ENCODE assay signal across 18 mouse cellular contexts in genomic region chr9:110841438-110841837, GRCm38 (mm10). TPM values are rescaled to one million over a fixed set of nuclear protein-coding genes. Genes with fewer than 3 reads are reported as not detected.
A peak's percentile ranks its signal among the peaks of the same experiment; 100 is the strongest.
DNase-seq lines count a peak whose midpoint lies in the region; ATAC-seq and TF ChIP-seq lines count a peak whose summit lies in the region.
"Had no signal": no experiment of that assay in that cellular context is flagged by ENCODE, and none has a peak within 500 bp of the region (broad histone marks: within the 10 kb centered on the region; RNA-seq: fewer than 3 reads in every experiment).

No protein-coding gene starts in this region.

- no peak overlapping the region for H3K9ac ChIP-seq in kidney, embryonic 16.5 days (replicated peaks; ENCODE audit: low read length)
- no peak overlapping the region for H3K9ac ChIP-seq in hindbrain, postnatal 0 days (replicated peaks; ENCODE audit: low read length)
- H3K9ac ChIP-seq: intestine, embryonic 15.5 days; liver, embryonic 13.5 days had no signal

- H3K4me3 ChIP-seq in kidney, embryonic 16.5 days (ENCODE audit: low read length), result no peak overlapping the region
- H3K4me3 ChIP-seq in hindbrain, postnatal 0 days (ENCODE audit: low read length), result no peak overlapping the region
- H3K4me3 ChIP-seq: intestine, embryonic 15.5 days; liver, embryonic 13.5 days had no signal

- WGBS in kidney, embryonic 16.5 days, result 41% methylated on average over 2 of the region's 2 CpGs
- 89% methylated on average over 2 of the region's 2 CpGs for WGBS in hindbrain, postnatal 0 days

- no peaks in the 10 kb centered on the region for H3K36me3 ChIP-seq in kidney, embryonic 16.5 days (ENCODE audit: insufficient read depth, low read length)
- no peaks in the 10 kb centered on the region for H3K36me3 ChIP-seq in hindbrain, postnatal 0 days (ENCODE audit: insufficient read depth, low read length)
- H3K36me3 ChIP-seq: intestine, embryonic 15.5 days; liver, embryonic 13.5 days had no signal

- intact Hi-C loops in heart, postnatal 36 days (cut with DNase I), result no loop called here

- DNase-seq in kidney, adult 9 months, result peak; percentile 36
- peak; percentile 15 for DNase-seq in brain, adult 2 months (ENCODE audit: low read depth, low spot score)
- DNase-seq in lung, adult 18-20 months, result peak; percentile 39 to 71
- no peak for DNase-seq in cerebellum, postnatal 36 days
- DNase-seq in heart, postnatal 36 days, result no peak
- no peak for DNase-seq in hindbrain, postnatal 0 days (ENCODE audit: low spot score)
- DNase-seq: cerebellum, adult 8-10 months; liver, embryonic 13.5 days had no signal

- no peak overlapping the region for H3K4me2 ChIP-seq in kidney, embryonic 16.5 days (replicated peaks; ENCODE audit: low read depth, low read length)
- no peak overlapping the region for H3K4me2 ChIP-seq in hindbrain, postnatal 0 days (ENCODE audit: low read depth, low read length)
- H3K4me2 ChIP-seq: heart, embryonic 11.5 days; intestine, embryonic 15.5 days; liver, embryonic 13.5 days; midbrain, embryonic 11.5 days had no signal

- H3K4me1 ChIP-seq in kidney, embryonic 16.5 days (ENCODE audit: insufficient read depth, low read length), result peaks cover 10% of the 10 kb centered on the region
- no peaks in the 10 kb centered on the region for H3K4me1 ChIP-seq in hindbrain, postnatal 0 days (ENCODE audit: insufficient read depth, low read length)

- no peak for ATAC-seq in kidney, embryonic 16.5 days (ENCODE audit: low FRiP score, low TSS enrichment)
- ATAC-seq in megakaryocyte progenitor cell, adult 5-6 weeks (replicated peaks; ENCODE audit: poor library complexity), result peak; percentile 69
- no peak for ATAC-seq in hindbrain, postnatal 0 days
- ATAC-seq: intestine, embryonic 15.5 days had no signal

- H3K27me3 ChIP-seq in kidney, embryonic 16.5 days (ENCODE audit: insufficient read depth, low read length), result no peaks in the 10 kb centered on the region
- H3K27me3 ChIP-seq in hindbrain, postnatal 0 days (ENCODE audit: insufficient read depth, low read length), result no peaks in the 10 kb centered on the region
- H3K27me3 ChIP-seq: intestine, embryonic 15.5 days; liver, embryonic 13.5 days had no signal

- TF ChIP-seq CTCF in hindbrain, postnatal 0 days (IDR thresholded peaks at IDR 0.05; ENCODE audit: low read depth), result no peak

- H3K9me3 ChIP-seq in kidney, embryonic 16.5 days (ENCODE audit: low read length), result no peaks in the 10 kb centered on the region
- no peaks in the 10 kb centered on the region for H3K9me3 ChIP-seq in hindbrain, postnatal 0 days (ENCODE audit: low read length)
- H3K9me3 ChIP-seq: intestine, embryonic 15.5 days; liver, embryonic 13.5 days had no signal

- no peak overlapping the region for H3K27ac ChIP-seq in kidney, embryonic 16.5 days (ENCODE audit: low read length)
- no peak overlapping the region for H3K27ac ChIP-seq in hindbrain, postnatal 0 days
- H3K27ac ChIP-seq: intestine, embryonic 15.5 days; liver, embryonic 13.5 days had no signal

RNA-seq across cellular contexts. Expression of gene Prss46, which starts 2.9 kb away (rescaled TPM):
- not detected in 2 replicates for polyA plus RNA-seq in kidney, embryonic 16.5 days (2015; fragmentation: Nextera tagmentation; extraction: Ambion mirVana)
- not detected in 2 replicates for total RNA-seq in megakaryocyte progenitor cell, adult 5-6 weeks (2015)
- total RNA-seq in megakaryocyte progenitor cell, adult 5-6 weeks (2017), result not detected in 2 replicates
- not detected for total RNA-seq in heart, postnatal 36 days (2021)
- not detected in 2 replicates for total RNA-seq in hindbrain, postnatal 0 days (2014; rRNA removed)
- not detected in 2 replicates for polyA plus RNA-seq in hindbrain, postnatal 0 days (2015; fragmentation: Nextera tagmentation; extraction: Ambion mirVana)
- total RNA-seq: gastrocnemius, adult 18-20 months; layer of hippocampus, adult 8-10 months; left cerebral cortex, postnatal 14 days; MEL had no signal
- polyA plus RNA-seq: heart, embryonic 11.5 days; hindbrain, embryonic 11.5 days; intestine, embryonic 15.5 days; liver, embryonic 13.5 days had no signal

RNA-seq across cellular contexts. Expression of gene Prss45, which starts 7.0 kb away (rescaled TPM):
- not detected in 2 replicates for polyA plus RNA-seq in kidney, embryonic 16.5 days (2015; fragmentation: Nextera tagmentation; extraction: Ambion mirVana)
- not detected in 2 replicates for total RNA-seq in megakaryocyte progenitor cell, adult 5-6 weeks (2015)
- not detected in 2 replicates for total RNA-seq in megakaryocyte progenitor cell, adult 5-6 weeks (2017)
- total RNA-seq in heart, postnatal 36 days (2021), result not detected
- 0.47 TPM in 1 of 2 replicates, not detected in the other for total RNA-seq in hindbrain, postnatal 0 days (2014; rRNA removed)
- polyA plus RNA-seq in hindbrain, postnatal 0 days (2015; fragmentation: Nextera tagmentation; extraction: Ambion mirVana), result 0.16 and 0.29 TPM in 2 replicates
- total RNA-seq: gastrocnemius, adult 18-20 months; MEL had no signal
- polyA plus RNA-seq: heart, embryonic 11.5 days; hindbrain, embryonic 11.5 days; intestine, embryonic 15.5 days; liver, embryonic 13.5 days; midbrain, embryonic 11.5 days had no signal

RNA-seq across cellular contexts. Expression of gene Prss43, which starts 14.9 kb away (rescaled TPM):
- not detected in 2 replicates for polyA plus RNA-seq in kidney, embryonic 16.5 days (2015; fragmentation: Nextera tagmentation; extraction: Ambion mirVana)
- not detected in 2 replicates for total RNA-seq in megakaryocyte progenitor cell, adult 5-6 weeks (2015)
- total RNA-seq in megakaryocyte progenitor cell, adult 5-6 weeks (2017), result not detected in 2 replicates
- total RNA-seq in heart, postnatal 36 days (2021), result not detected
- not detected in 2 replicates for total RNA-seq in hindbrain, postnatal 0 days (2014; rRNA removed)
- 0.21 and 0.32 TPM in 2 replicates for polyA plus RNA-seq in hindbrain, postnatal 0 days (2015; fragmentation: Nextera tagmentation; extraction: Ambion mirVana)
- total RNA-seq: gastrocnemius, adult 18-20 months; left cerebral cortex, postnatal 14 days; MEL had no signal
- polyA plus RNA-seq: heart, embryonic 11.5 days; hindbrain, embryonic 11.5 days; intestine, embryonic 15.5 days; liver, embryonic 13.5 days; midbrain, embryonic 11.5 days had no signal

RNA-seq across cellular contexts. Expression of gene Prss50, which starts 16.3 kb away (rescaled TPM):
- polyA plus RNA-seq in kidney, embryonic 16.5 days (2015; fragmentation: Nextera tagmentation; extraction: Ambion mirVana), result 0.48 and 0.94 TPM in 2 replicates
- total RNA-seq in megakaryocyte progenitor cell, adult 5-6 weeks (2015), result 2.3 and 10.4 TPM in 2 replicates
- 1.4 and 1.6 TPM in 2 replicates for total RNA-seq in megakaryocyte progenitor cell, adult 5-6 weeks (2017)
- not detected for total RNA-seq in heart, postnatal 36 days (2021)
- 1.2 TPM in 2 replicates for total RNA-seq in hindbrain, postnatal 0 days (2014; rRNA removed)
- 1.4 and 1.7 TPM in 2 replicates for polyA plus RNA-seq in hindbrain, postnatal 0 days (2015; fragmentation: Nextera tagmentation; extraction: Ambion mirVana)
- total RNA-seq: gastrocnemius, adult 18-20 months; left cerebral cortex, postnatal 14 days; MEL had no signal

RNA-seq across cellular contexts. Expression of gene Prss44, which starts 27.6 kb away (rescaled TPM):
- polyA plus RNA-seq in kidney, embryonic 16.5 days (2015; fragmentation: Nextera tagmentation; extraction: Ambion mirVana), result not detected in 2 replicates
- not detected in 2 replicates for total RNA-seq in megakaryocyte progenitor cell, adult 5-6 weeks (2015)
- not detected in 2 replicates for total RNA-seq in megakaryocyte progenitor cell, adult 5-6 weeks (2017)
- total RNA-seq in heart, postnatal 36 days (2021), result not detected
- total RNA-seq in hindbrain, postnatal 0 days (2014; rRNA removed), result 0.10 TPM in 1 of 2 replicates, not detected in the other
- not detected in 2 replicates for polyA plus RNA-seq in hindbrain, postnatal 0 days (2015; fragmentation: Nextera tagmentation; extraction: Ambion mirVana)
- total RNA-seq: gastrocnemius, adult 18-20 months; layer of hippocampus, adult 8-10 months; left cerebral cortex, postnatal 14 days; MEL had no signal
- polyA plus RNA-seq: heart, embryonic 11.5 days; hindbrain, embryonic 11.5 days; intestine, embryonic 15.5 days; liver, embryonic 13.5 days; midbrain, embryonic 11.5 days had no signal

Comparison
In these comparisons a context has a peak if more than half of its experiments do, and no peak if none do; other contexts are left out.
1. DNase-seq: peak in kidney, adult 9 months (single experiment), brain, adult 2 months (single experiment) and lung, adult 18-20 months (2 of 2); none in cerebellum, postnatal 36 days (0 of 2), heart, postnatal 36 days (0 of 2) and hindbrain, postnatal 0 days (single experiment).